Mouse (Mus musculus) testis, adult 2 months (tissue): ENCODE results near the gene Armh4.

Experiments
- CTCF ChIP-seq: fragments of 200-500 bp; IDR thresholded peaks from 2 replicates; pipeline ENCODE4 v1.5.1; 2012; ENCODE audit warnings: low read depth, mild to moderate bottlenecking, inconsistent platforms, low read length, moderate library complexity; ENCODE audit not compliant: control insufficient read depth, insufficient read depth, insufficient replicate concordance
- POLR2A ChIP-seq: fragments of 200-500 bp; IDR thresholded peaks from 2 replicates; pipeline ENCODE4 v1.6.1; 2012; ENCODE audit warnings: low read depth, mild to moderate bottlenecking, inconsistent platforms, low read length, moderate library complexity; ENCODE audit not compliant: control insufficient read depth

DNA sequence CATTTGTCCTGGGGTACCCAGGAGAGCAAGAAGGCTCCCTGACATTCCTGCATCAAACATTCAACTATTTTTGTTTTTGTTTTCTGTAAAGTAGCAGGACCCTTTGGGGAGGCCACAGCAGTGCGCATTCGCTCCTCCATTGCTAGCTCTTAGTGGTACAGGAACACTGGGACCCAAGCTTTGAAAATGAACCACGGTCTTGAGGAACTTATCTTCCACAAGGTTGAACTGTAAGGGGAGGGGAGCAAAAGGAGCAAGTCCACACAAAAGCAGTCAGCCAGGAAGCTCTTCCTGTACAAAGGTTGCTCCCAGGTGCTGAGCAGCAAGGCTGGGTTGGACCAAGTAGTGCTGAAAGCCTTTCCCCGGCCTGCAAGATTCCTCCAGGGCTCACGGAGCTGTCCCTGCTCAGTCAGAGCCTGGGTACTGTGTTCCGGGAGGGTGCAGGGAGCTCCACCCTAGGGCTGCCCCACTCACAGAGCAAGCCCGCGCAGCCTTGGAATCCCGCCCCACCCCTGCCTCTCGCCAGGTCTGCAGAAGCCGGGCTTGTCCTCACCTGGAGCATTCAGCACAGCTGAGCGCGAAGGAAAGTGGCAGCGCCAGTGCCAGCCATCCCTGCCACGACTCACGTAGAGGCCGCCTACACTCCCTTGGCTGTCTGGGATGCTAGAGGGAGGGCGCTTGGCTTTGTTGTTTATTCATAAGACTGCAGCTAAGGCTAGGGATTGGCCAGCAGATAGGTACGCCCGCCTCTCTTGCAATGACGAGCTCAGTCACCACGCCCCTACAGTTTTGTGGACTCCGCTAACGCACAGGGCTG lies at the start of gene Armh4:
- TF ChIP-seq CTCF, result no peak
- TF ChIP-seq POLR2A, result no peak
